Mouse (Mus musculus) neural tube, embryonic 11.5 days (tissue): Measurements from ENCODE around the gene Galntl6. TPM values are rescaled to one million over a fixed set of nuclear protein-coding genes. Genes with fewer than 3 reads are reported as not detected.
A peak's percentile ranks its signal among the peaks of the same experiment; 100 is the strongest.

ENCODE experiments used
- ATAC-seq: fragments of 200-750 bp; cut with Nextera tagmentation; 2 replicates; pipeline ENCODE4 v1.8.0; 2017; ENCODE audit warnings: moderate number of reproducible peaks, mild to moderate bottlenecking, moderate TSS enrichment, moderate library complexity; ENCODE audit not compliant: insufficient read depth, low FRiP score, low TSS enrichment
- DNase-seq: peaks from one replicate; pipeline ENCODE4 v3.0.0-alpha.2; 2015; ENCODE audit warnings: low spot score
- H3K27ac ChIP-seq: fragments of 300-500 bp; sonication (generic); 2 replicates; pipeline ENCODE4 v1.5.1; 2014; ENCODE audit warnings: low read depth, mild to moderate bottlenecking, low read length
- H3K27me3 ChIP-seq: fragments of 300-500 bp; sonication (generic); 2 replicates; pipeline ENCODE4 v1.6.1; 2014; ENCODE audit warnings: mild to moderate bottlenecking, low read length, mixed read lengths; ENCODE audit not compliant: control insufficient read depth, insufficient read depth
- H3K36me3 ChIP-seq: fragments of 300-500 bp; sonication (generic); 2 replicates; pipeline ENCODE4 v1.6.1; 2014; ENCODE audit warnings: mild to moderate bottlenecking, low read length, moderate library complexity, mixed read lengths; ENCODE audit not compliant: control insufficient read depth, insufficient read depth
- H3K4me1 ChIP-seq: fragments of 300-500 bp; sonication (generic); 2 replicates; pipeline ENCODE4 v1.6.1; 2014; ENCODE audit warnings: low read length, mixed read lengths; ENCODE audit not compliant: control insufficient read depth, insufficient read depth
- H3K4me2 ChIP-seq: fragments of 300-500 bp; sonication (generic); 2 replicates; pipeline ENCODE4 v1.6.1; 2014; ENCODE audit warnings: low read depth, mild to moderate bottlenecking, moderate library complexity
- H3K4me3 ChIP-seq: fragments of 300-500 bp; sonication (generic); 2 replicates; pipeline ENCODE4 v1.5.1; 2014; ENCODE audit warnings: low read depth, low read length
- H3K9ac ChIP-seq: fragments of 300-500 bp; sonication (generic); 2 replicates; pipeline ENCODE4 v1.6.1; 2014; ENCODE audit warnings: mild to moderate bottlenecking, low read length
- H3K9me3 ChIP-seq: fragments of 300-500 bp; sonication (generic); 2 replicates; pipeline ENCODE4 v1.6.1; 2016; ENCODE audit warnings: low read length; ENCODE audit not compliant: control insufficient read depth
- WGBS: fragments of 180-500 bp; shearing (Covaris S2); extraction: QIAGEN DNeasy Blood & Tissue Kit; methylation state at CpG from one replicate; pipeline ENCODE4 v1.1.7; 2014; 5-methylcytosine and 5-hydroxymethylcytosine counted together
- polyA plus RNA-seq: library from polyadenylated mRNA; unstranded; fragments of >200 nt; fragmentation: Nextera tagmentation; extraction: Ambion mirVana; gene quantifications from 2 replicates; pipeline ENCODE4 v1.2.1, GENCODE M21; 2014

The Galntl6 gene
- polyA plus RNA-seq, 1 experiment from 2014 or later: 3.3 TPM

- H3K4me3 ChIP-seq: no peak overlapping the region
- H3K36me3 ChIP-seq: no peaks in the 10 kb centered on the region
- 86% methylated on average over 7 of the region's 7 CpGs for WGBS
- no peaks in the 10 kb centered on the region for H3K4me1 ChIP-seq
- ATAC-seq (no peak), DNase-seq (no peak)
- no peak overlapping the region for H3K9ac ChIP-seq
- H3K9me3 ChIP-seq: no peaks in the 10 kb centered on the region
- 0 out of 2 replicates have a peak, but pooled peaks cover 2% of the 10 kb centered on the region for H3K27me3 ChIP-seq
- no peak overlapping the region for H3K27ac ChIP-seq
- no peak overlapping the region for H3K4me2 ChIP-seq
Observed at GRCm38 (mm10) chr8:57792246-57792645, 1120.2 kb downstream of the Galntl6 start.

- DNase-seq: no peak
Observed at GRCm38 (mm10) chr8:57791309-57791721, 1121.1 kb downstream of the Galntl6 start.

GRCm38 (mm10) chr8:57779551-57779950 lies 1132.9 kb downstream of the Galntl6 start:
- H3K9me3 ChIP-seq: no peaks in the 10 kb centered on the region
- no peaks in the 10 kb centered on the region for H3K27me3 ChIP-seq
- H3K9ac ChIP-seq: no peak overlapping the region
- 63% methylated on average over 7 of the region's 7 CpGs for WGBS
- H3K4me1 ChIP-seq: no peaks in the 10 kb centered on the region
- DNase-seq: no peak
- no peak for ATAC-seq
- no peak overlapping the region for H3K4me3 ChIP-seq
- no peak overlapping the region for H3K27ac ChIP-seq
- no peak overlapping the region for H3K4me2 ChIP-seq
- no peaks in the 10 kb centered on the region for H3K36me3 ChIP-seq

More at GRCm38 (mm10) chr8:57791309-57791721, 1121.1 kb downstream of the Galntl6 start:
- Histone ChIP-seq H3K4me1 (no peaks in the 10 kb centered on the region), H3K27me3 (0 out of 2 replicates have a peak, but pooled peaks cover 2% of the 10 kb centered on the region), H3K4me3 (no peak overlapping the region), H3K9me3 (no peaks in the 10 kb centered on the region), H3K36me3 (no peaks in the 10 kb centered on the region), H3K9ac (no peak overlapping the region), H3K27ac (no peak overlapping the region), H3K4me2 (no peak overlapping the region)
- whole genome bisulfite sequencing: 34% methylated on average over 5 of the region's 5 CpGs
- no peak for ATAC-seq

GRCm38 (mm10) chr8:57777988-57778721 lies 1134.3 kb downstream of the Galntl6 start:
- ATAC-seq (no peak), DNase-seq (no peak)
- no peak overlapping the region for H3K27ac ChIP-seq
- no peak overlapping the region for H3K9ac ChIP-seq
- H3K4me3 ChIP-seq: no peak overlapping the region
- H3K27me3 ChIP-seq: no peaks in the 10 kb centered on the region
- 73% methylated on average over 7 of the region's 7 CpGs for WGBS
- no peaks in the 10 kb centered on the region for H3K36me3 ChIP-seq
- no peaks in the 10 kb centered on the region for H3K9me3 ChIP-seq
- no peak overlapping the region for H3K4me2 ChIP-seq
- H3K4me1 ChIP-seq: no peaks in the 10 kb centered on the region

- Histone ChIP-seq H3K4me1 (no peaks in the 10 kb centered on the region), H3K27me3 (no peaks in the 10 kb centered on the region), H3K4me2 (no peak overlapping the region), H3K27ac (no peak overlapping the region), H3K9me3 (no peaks in the 10 kb centered on the region), H3K36me3 (no peaks in the 10 kb centered on the region), H3K9ac (no peak overlapping the region), H3K4me3 (no peak overlapping the region)
- 62% methylated on average over 7 of the region's 7 CpGs for WGBS
- no peak for DNase-seq
- ATAC-seq: no peak
Observed at GRCm38 (mm10) chr8:57776723-57777122, 1135.7 kb downstream of the Galntl6 start.

- WGBS: 29% methylated on average over 12 of the region's 12 CpGs
- no peaks in the 10 kb centered on the region for H3K4me1 ChIP-seq
- H3K27ac ChIP-seq: no peak overlapping the region
- H3K36me3 ChIP-seq: no peaks in the 10 kb centered on the region
- H3K9me3 ChIP-seq: no peaks in the 10 kb centered on the region
- no peak overlapping the region for H3K4me3 ChIP-seq
- no peaks in the 10 kb centered on the region for H3K27me3 ChIP-seq
- no peak overlapping the region for H3K9ac ChIP-seq
- ATAC-seq: peak; percentile 60
- H3K4me2 ChIP-seq: no peak overlapping the region
- peak; percentile 14 for DNase-seq
Observed at GRCm38 (mm10) chr8:57772732-57773265, 1139.6 kb downstream of the Galntl6 start.

GRCm38 (mm10) chr8:57767541-57767940 lies 1144.9 kb downstream of the Galntl6 start:
- H3K27me3 ChIP-seq: no peaks in the 10 kb centered on the region
- DNase-seq: no peak
- no peak overlapping the region for H3K4me2 ChIP-seq
- H3K36me3 ChIP-seq: no peaks in the 10 kb centered on the region
- no peak for ATAC-seq
- H3K4me3 ChIP-seq: no peak overlapping the region
- H3K9ac ChIP-seq: no peak overlapping the region
- H3K4me1 ChIP-seq: no peaks in the 10 kb centered on the region
- WGBS: 25% methylated on average over 2 of the region's 2 CpGs
- H3K9me3 ChIP-seq: no peaks in the 10 kb centered on the region
- no peak overlapping the region for H3K27ac ChIP-seq

- Histone ChIP-seq H3K9me3 (no peaks in the 10 kb centered on the region), H3K27me3 (no peaks in the 10 kb centered on the region), H3K4me1 (no peaks in the 10 kb centered on the region), H3K4me3 (no peak overlapping the region), H3K27ac (no peak overlapping the region), H3K9ac (no peak overlapping the region), H3K36me3 (no peaks in the 10 kb centered on the region), H3K4me2 (no peak overlapping the region)
- ATAC-seq (no peak), DNase-seq (no peak)
- 64% methylated on average over 10 of the region's 10 CpGs for WGBS
Observed at GRCm38 (mm10) chr8:57766471-57767065, 1145.9 kb downstream of the Galntl6 start.
